10 mouse cellular contexts compared by ENCODE assay signal in genomic region chr6:114812322-114812721, GRCm38 (mm10).
DNase-seq lines count a peak whose midpoint lies in the region; ATAC-seq lines count a peak whose summit lies in the region.
"Had no signal": no experiment of that assay in that cellular context is flagged by ENCODE, and none has a peak within 500 bp of the region (broad histone marks: within the 10 kb centered on the region; RNA-seq: fewer than 3 reads in every experiment).

No protein-coding gene starts in this region.

- H3K9ac ChIP-seq in heart, embryonic 12.5 days = no peak overlapping the region
- H3K9ac ChIP-seq in forebrain, embryonic 16.5 days (replicated peaks; ENCODE audit: low read depth, low read length) = no peak overlapping the region
- H3K9ac ChIP-seq: neural tube, embryonic 12.5 days had no signal

- peaks cover 5% of the 10 kb centered on the region for H3K9me3 ChIP-seq in heart, embryonic 12.5 days (replicated peaks)
- no peaks in the 10 kb centered on the region for H3K9me3 ChIP-seq in forebrain, embryonic 16.5 days (ENCODE audit: control insufficient read depth, low read length)
- H3K9me3 ChIP-seq: neural tube, embryonic 12.5 days had no signal

- H3K4me1 ChIP-seq in heart, embryonic 12.5 days (replicated peaks) = peaks cover 7% of the 10 kb centered on the region
- peaks cover 17% of the 10 kb centered on the region for H3K4me1 ChIP-seq in forebrain, embryonic 16.5 days (replicated peaks; ENCODE audit: control insufficient read depth, insufficient read depth, low read length)
- H3K4me1 ChIP-seq: neural tube, embryonic 12.5 days had no signal

- intact Hi-C loops in heart, postnatal 36 days (cut with DNase I) = loop anchor here (5.0 kb wide), 1 partner anchor 80 kb away; no protein-coding TSS in a partner anchor

- H3K4me3 ChIP-seq in heart, embryonic 12.5 days = no peak overlapping the region
- no peak overlapping the region for H3K4me3 ChIP-seq in forebrain, embryonic 16.5 days (replicated peaks; ENCODE audit: low read length)
- H3K4me3 ChIP-seq: neural tube, embryonic 12.5 days had no signal

- H3K4me2 ChIP-seq in heart, embryonic 12.5 days = no peak overlapping the region
- H3K4me2 ChIP-seq in forebrain, embryonic 16.5 days (ENCODE audit: low read length) = no peak overlapping the region
- H3K4me2 ChIP-seq: neural tube, embryonic 12.5 days had no signal

- ATAC-seq in heart, embryonic 12.5 days (ENCODE audit: insufficient number of reproducible peaks, low FRiP score) = no peak
- ATAC-seq in forebrain, embryonic 16.5 days = peak; percentile 70

- no peak overlapping the region for H3K27ac ChIP-seq in heart, embryonic 12.5 days (ENCODE audit: poor library complexity, severe bottlenecking)
- no peak overlapping the region for H3K27ac ChIP-seq in forebrain, embryonic 16.5 days (ENCODE audit: low read length)
- H3K27ac ChIP-seq: kidney, postnatal 0 days; neural tube, embryonic 12.5 days had no signal

- DNase-seq in heart, adult 11 months = peak; percentile 94
- DNase-seq in adrenal gland, adult 8-10 months = peak; percentile 49
- peak; percentile 48 to 53 for DNase-seq in heart, postnatal 36 days
- no peak for DNase-seq in layer of hippocampus, postnatal 36 days
- DNase-seq in left cerebral cortex, adult 11 months (ENCODE audit: low spot score) = no peak
- no peak for DNase-seq in layer of hippocampus, adult 9-10 months (ENCODE audit: low spot score)

- no peaks in the 10 kb centered on the region for H3K36me3 ChIP-seq in heart, embryonic 12.5 days
- no peaks in the 10 kb centered on the region for H3K36me3 ChIP-seq in forebrain, embryonic 16.5 days (ENCODE audit: control insufficient read depth, insufficient read depth)
- H3K36me3 ChIP-seq: neural tube, embryonic 12.5 days had no signal

- H3K27me3 ChIP-seq in heart, embryonic 12.5 days (replicated peaks) = peaks cover 7% of the 10 kb centered on the region; the same call in 1 of the 2 replicates
- H3K27me3 ChIP-seq in forebrain, embryonic 16.5 days (replicated peaks; ENCODE audit: control insufficient read depth, insufficient read depth, low read length) = no peaks in the 10 kb centered on the region
- H3K27me3 ChIP-seq: neural tube, embryonic 12.5 days had no signal

- 77% methylated on average over 5 of the region's 5 CpGs for WGBS in heart, embryonic 12.5 days
- WGBS in forebrain, embryonic 16.5 days = 46% methylated on average over 5 of the region's 5 CpGs

Comparison
In these comparisons a context has a peak if more than half of its experiments do, and no peak if none do; other contexts are left out.
1. DNase-seq: peak in heart, adult 11 months (single experiment), adrenal gland, adult 8-10 months (single experiment) and heart, postnatal 36 days (2 of 2); none in layer of hippocampus, postnatal 36 days (0 of 2), left cerebral cortex, adult 11 months (single experiment) and layer of hippocampus, adult 9-10 months (single experiment).